Mouse (Mus musculus): ENCODE results near the gene Cd40. TPM values are rescaled to one million over a fixed set of nuclear protein-coding genes. Genes with fewer than 3 reads are reported as not detected.
A peak's percentile ranks its signal among the peaks of the same experiment; 100 is the strongest.

Cd40 gene
- polyA plus RNA-seq, 1 experiment from 2014 or later, result 5.4 TPM

- ATAC-seq, result no peak
- no peak overlapping the region for H3K4me3 ChIP-seq
- H3K27ac ChIP-seq, result no peak overlapping the region
- H3K4me1 ChIP-seq, result peaks cover 53% of the 10 kb centered on the region
- H3K9ac ChIP-seq, result no peak overlapping the region
- peaks cover 36% of the 10 kb centered on the region for H3K27me3 ChIP-seq
- H3K4me2 ChIP-seq, result no peak overlapping the region
- WGBS, result 20% methylated on average over 7 of the region's 7 CpGs
- no peaks in the 10 kb centered on the region for H3K9me3 ChIP-seq (replicated peaks)
- H3K36me3 ChIP-seq (ENCODE audit: poor library complexity, severe bottlenecking), result no peaks in the 10 kb centered on the region
Observed at GRCm38 (mm10) chr2:165081257-165081656, 25.8 kb downstream of the Cd40 start.

- Histone ChIP-seq H3K4me1 (peaks cover 12% of the 10 kb centered on the region), H3K36me3 (ENCODE audit: poor library complexity, severe bottlenecking) (no peaks in the 10 kb centered on the region), H3K9me3 (replicated peaks) (no peaks in the 10 kb centered on the region), H3K27me3 (peaks cover 4% of the 10 kb centered on the region; the same call in 1 of the 2 replicates), H3K4me3 (no peak overlapping the region), H3K4me2 (no peak overlapping the region), H3K9ac (no peak overlapping the region), H3K27ac (peak overlapping the region; percentile 51; the same call in 1 of the 2 replicates)
- 0 out of 2 replicates have a peak, but pooled peaks have one; percentile 43 for ATAC-seq
- WGBS, result 59% methylated on average over 4 of the region's 4 CpGs
Observed at GRCm38 (mm10) chr2:165086634-165087033, 31.2 kb downstream of the Cd40 start.

GRCm38 (mm10) chr2:165089470-165089869 lies 34.0 kb downstream of the Cd40 start:
- no peak overlapping the region for H3K9ac ChIP-seq
- H3K4me1 ChIP-seq, result peaks cover 28% of the 10 kb centered on the region
- no peaks in the 10 kb centered on the region for H3K9me3 ChIP-seq (replicated peaks)
- no peaks in the 10 kb centered on the region for H3K36me3 ChIP-seq (ENCODE audit: poor library complexity, severe bottlenecking)
- no peak overlapping the region for H3K4me2 ChIP-seq
- H3K27me3 ChIP-seq, result peaks cover 4% of the 10 kb centered on the region; the same call in 1 of the 2 replicates
- no peak overlapping the region for H3K27ac ChIP-seq
- no peak for ATAC-seq
- H3K4me3 ChIP-seq, result no peak overlapping the region
- 52% methylated on average over 14 of the region's 14 CpGs for WGBS

- ATAC-seq, result no peak
- H3K4me2 ChIP-seq, result no peak within 1 kb of the TSS
- H3K36me3 ChIP-seq (ENCODE audit: poor library complexity, severe bottlenecking), result no peaks in the 10 kb centered on the region
- H3K27me3 ChIP-seq, result peaks cover 4% of the 10 kb centered on the region; the same call in 1 of the 2 replicates
- H3K4me1 ChIP-seq, result peaks cover 34% of the 10 kb centered on the region
- no peak within 1 kb of the TSS for H3K4me3 ChIP-seq
- H3K9me3 ChIP-seq (replicated peaks), result no peaks in the 10 kb centered on the region
- 83% methylated on average over 2 of the region's 2 CpGs for WGBS
- H3K9ac ChIP-seq, result no peak within 1 kb of the TSS
- H3K27ac ChIP-seq, result no peak within 1 kb of the TSS
Observed at GRCm38 (mm10) chr2:165090650-165091049, 35.2 kb downstream of the Cd40 start, which contains the start of gene 1700025C18Rik. TSS of gene 1700025C18Rik (minus strand) at chr2:165090750.

- Histone ChIP-seq H3K4me3 (no peak overlapping the region), H3K36me3 (ENCODE audit: poor library complexity, severe bottlenecking) (no peaks in the 10 kb centered on the region), H3K27me3 (peaks cover 4% of the 10 kb centered on the region; the same call in 1 of the 2 replicates), H3K9me3 (replicated peaks) (no peaks in the 10 kb centered on the region), H3K9ac (no peak overlapping the region), H3K4me2 (no peak overlapping the region), H3K27ac (no peak overlapping the region), H3K4me1 (peaks cover 34% of the 10 kb centered on the region)
- no peak for ATAC-seq
- WGBS, result 65% methylated on average over 8 of the region's 8 CpGs
Observed at GRCm38 (mm10) chr2:165091433-165091965, 36.1 kb downstream of the Cd40 start.

- Histone ChIP-seq H3K27ac (peak overlapping the region; percentile 25; the same call in 1 of the 2 replicates), H3K4me2 (no peak overlapping the region)
Observed at GRCm38 (mm10) chr2:165092393-165092792, 37.0 kb downstream of the Cd40 start.

GRCm38 (mm10) chr2:165096367-165096766 lies 40.9 kb downstream of the Cd40 start:
- peak; percentile 80 for ATAC-seq
- Histone ChIP-seq H3K27ac (peak overlapping the region; percentile 83), H3K4me2 (no peak overlapping the region), H3K9ac (0 out of 2 replicates have a peak overlapping the region, but pooled peaks have one; percentile 2), H3K9me3 (replicated peaks) (no peaks in the 10 kb centered on the region), H3K4me1 (peaks cover 50% of the 10 kb centered on the region), H3K4me3 (no peak overlapping the region), H3K36me3 (ENCODE audit: poor library complexity, severe bottlenecking) (no peaks in the 10 kb centered on the region), H3K27me3 (peaks cover 15% of the 10 kb centered on the region)
- WGBS, result 6% methylated on average over 10 of the region's 10 CpGs

More at GRCm38 (mm10) chr2:165092393-165092792, 37.0 kb downstream of the Cd40 start:
- WGBS, result 31% methylated on average over 7 of the region's 7 CpGs
- Histone ChIP-seq H3K4me3 (no peak overlapping the region), H3K27me3 (peaks cover 6% of the 10 kb centered on the region; the same call in 1 of the 2 replicates), H3K4me1 (peaks cover 42% of the 10 kb centered on the region), H3K36me3 (ENCODE audit: poor library complexity, severe bottlenecking) (no peaks in the 10 kb centered on the region), H3K9me3 (replicated peaks) (no peaks in the 10 kb centered on the region), H3K9ac (no peak overlapping the region)
- no peak for ATAC-seq

- Histone ChIP-seq H3K9me3 (replicated peaks) (no peaks in the 10 kb centered on the region), H3K36me3 (ENCODE audit: poor library complexity, severe bottlenecking) (no peaks in the 10 kb centered on the region), H3K27ac (no peak overlapping the region), H3K27me3 (peaks cover 28% of the 10 kb centered on the region), H3K9ac (no peak overlapping the region), H3K4me1 (peaks cover 36% of the 10 kb centered on the region), H3K4me2 (no peak overlapping the region), H3K4me3 (no peak overlapping the region)
- no peak for ATAC-seq
- 80% methylated on average over 3 of the region's 3 CpGs for WGBS
Observed at GRCm38 (mm10) chr2:165098861-165099260, 43.4 kb downstream of the Cd40 start.

GRCm38 (mm10) chr2:165100749-165101148 lies 45.3 kb downstream of the Cd40 start:
- peaks cover 33% of the 10 kb centered on the region for H3K27me3 ChIP-seq

GRCm38 (mm10) chr2:165102920-165103319 lies 47.5 kb downstream of the Cd40 start:
- Histone ChIP-seq H3K9me3 (replicated peaks) (no peaks in the 10 kb centered on the region), H3K27me3 (peaks cover 32% of the 10 kb centered on the region), H3K27ac (no peak overlapping the region), H3K4me3 (no peak overlapping the region), H3K4me2 (no peak overlapping the region), H3K9ac (no peak overlapping the region), H3K4me1 (peaks cover 30% of the 10 kb centered on the region), H3K36me3 (ENCODE audit: poor library complexity, severe bottlenecking) (no peaks in the 10 kb centered on the region)
- WGBS, result 94% methylated on average over 3 of the region's 3 CpGs
- no peak for ATAC-seq

More at GRCm38 (mm10) chr2:165100749-165101148, 45.3 kb downstream of the Cd40 start:
- H3K36me3 ChIP-seq (ENCODE audit: poor library complexity, severe bottlenecking), result no peaks in the 10 kb centered on the region
- peaks cover 34% of the 10 kb centered on the region for H3K4me1 ChIP-seq
- no peaks in the 10 kb centered on the region for H3K9me3 ChIP-seq (replicated peaks)
- no peak overlapping the region for H3K4me3 ChIP-seq
- no peak overlapping the region for H3K9ac ChIP-seq
- no peak for ATAC-seq
- 9% methylated on average over 6 of the region's 6 CpGs for WGBS
- H3K4me2 ChIP-seq, result no peak overlapping the region
- no peak overlapping the region for H3K27ac ChIP-seq

GRCm38 (mm10) chr2:165105513-165106079 lies 50.2 kb downstream of the Cd40 start:
- Histone ChIP-seq H3K4me3 (no peak overlapping the region), H3K27me3 (peaks cover 41% of the 10 kb centered on the region), H3K36me3 (ENCODE audit: poor library complexity, severe bottlenecking) (no peaks in the 10 kb centered on the region), H3K9me3 (replicated peaks) (no peaks in the 10 kb centered on the region), H3K9ac (no peak overlapping the region), H3K4me1 (peaks cover 29% of the 10 kb centered on the region), H3K4me2 (no peak overlapping the region), H3K27ac (peak overlapping the region; percentile 45)
- WGBS, result 36% methylated on average over 16 of the region's 16 CpGs
- peak; percentile 57; the same call in 1 of the 2 replicates for ATAC-seq

- Histone ChIP-seq H3K9ac (0 out of 2 replicates have a peak overlapping the region, but pooled peaks have one; percentile 18), H3K27ac (no peak overlapping the region), H3K4me1 (peaks cover 21% of the 10 kb centered on the region), H3K36me3 (ENCODE audit: poor library complexity, severe bottlenecking) (no peaks in the 10 kb centered on the region), H3K4me2 (no peak overlapping the region; the same call in 1 of the 2 replicates), H3K9me3 (replicated peaks) (no peaks in the 10 kb centered on the region), H3K27me3 (peaks cover 50% of the 10 kb centered on the region), H3K4me3 (no peak overlapping the region)
- 27% methylated on average over 18 of the region's 18 CpGs for WGBS
- ATAC-seq, result no peak
Observed at GRCm38 (mm10) chr2:165106585-165106984, 51.2 kb downstream of the Cd40 start.
